Mouse (Mus musculus) gastrocnemius, postnatal 4 days (tissue): ENCODE results near the gene Mrgpra3. TPM values are rescaled to one million over a fixed set of nuclear protein-coding genes. Genes with fewer than 3 reads are reported as not detected.

Experiments
- DNase-seq, 2 experiments: peaks; one replicate each; pipeline ENCODE4 v3.0.0; 2021 to 2022; ENCODE audit warnings: low spot score in 2 of 2, mixed read lengths in 2 of 2
- long read RNA-seq, 2 experiments: library from polyadenylated mRNA; stranded (forward); transcript quantifications; one replicate each; pipeline ENCODE4 v2.0.0; 2021
- total RNA-seq, 2 experiments: library from RNA; stranded (reverse); gene quantifications; 2 replicates each; pipeline ENCODE4 v1.2.3; 2021

Gene Mrgpra3
- total RNA-seq: not detected
- long read RNA-seq, experiment 1: 0 reads
- long read RNA-seq, experiment 2: 0 reads

GRCm38 (mm10) chr7:47601272-47601671, at the start of gene Mrgpra3:
TSS of gene Mrgpra3 (minus strand) at chr7:47601372.
- no peak for DNase-seq

Other genes with a start within 250 kb of the Mrgpra3 start
- gene Mrgpra1, start 247.1 kb downstream of the Mrgpra3 start, total RNA-seq: not detected
- not detected for gene Mrgpra2a, start 149.2 kb downstream of the Mrgpra3 start, total RNA-seq
- not detected for gene Mrgpra2b, start 72.5 kb downstream of the Mrgpra3 start, total RNA-seq